Mouse (Mus musculus) natural killer cell, adult 2 months (primary cell): ENCODE measurements around the gene Cdh3.

Experiments
- DNase-seq, 2 experiments: peaks; one replicate each; pipeline ENCODE4 v3.0.0; 2022; ENCODE audit warnings: low spot score in 2 of 2

Gene Cdh3

GRCm38 (mm10) chr8:106510365-106510975, at the start of gene Cdh3:
Gene Cdh3 (plus strand): TSS chr8:106510891.
- no peak for DNase-seq

GRCm38 (mm10) chr8:106462131-106462530, 48.6 kb upstream of the Cdh3 start:
- DNase-seq = no peak

- DNase-seq = no peak
Measured at GRCm38 (mm10) chr8:106463795-106464194, 46.9 kb upstream of the Cdh3 start.

- no peak for DNase-seq
Measured at GRCm38 (mm10) chr8:106469485-106469884, 41.2 kb upstream of the Cdh3 start.

GRCm38 (mm10) chr8:106474001-106474400, 36.7 kb upstream of the Cdh3 start:
- DNase-seq = no peak

- DNase-seq = no peak
Measured at GRCm38 (mm10) chr8:106500018-106500685, 10.5 kb upstream of the Cdh3 start, which contains the start of gene 6030452D12Rik. Gene 6030452D12Rik (plus strand): TSS chr8:106500522.

- no peak for DNase-seq
Measured at GRCm38 (mm10) chr8:106504241-106504640, 6.5 kb upstream of the Cdh3 start.

GRCm38 (mm10) chr8:106505328-106505965, 5.2 kb upstream of the Cdh3 start:
- no peak for DNase-seq

GRCm38 (mm10) chr8:106506106-106506505, 4.6 kb upstream of the Cdh3 start:
- DNase-seq = no peak

GRCm38 (mm10) chr8:106507761-106508331, 2.8 kb upstream of the Cdh3 start:
- no peak for DNase-seq

- no peak for DNase-seq
Measured at GRCm38 (mm10) chr8:106508456-106508855, 2.2 kb upstream of the Cdh3 start.

- no peak for DNase-seq
Measured at GRCm38 (mm10) chr8:106509079-106509780, 1.5 kb upstream of the Cdh3 start.

- no peak for DNase-seq
Measured at GRCm38 (mm10) chr8:106511065-106511501, 392 bp downstream of the Cdh3 start.

GRCm38 (mm10) chr8:106511531-106512041, 895 bp downstream of the Cdh3 start:
- no peak for DNase-seq

GRCm38 (mm10) chr8:106512475-106513150, 1.9 kb downstream of the Cdh3 start:
- no peak for DNase-seq

- no peak for DNase-seq
Measured at GRCm38 (mm10) chr8:106515946-106516479, 5.3 kb downstream of the Cdh3 start.

GRCm38 (mm10) chr8:106516581-106516980, 5.9 kb downstream of the Cdh3 start:
- DNase-seq = no peak

- DNase-seq = no peak
Measured at GRCm38 (mm10) chr8:106518763-106519162, 8.1 kb downstream of the Cdh3 start.

GRCm38 (mm10) chr8:106520578-106520977, 9.9 kb downstream of the Cdh3 start:
- no peak for DNase-seq

GRCm38 (mm10) chr8:106521845-106522244, 11.2 kb downstream of the Cdh3 start:
- DNase-seq = no peak

GRCm38 (mm10) chr8:106526725-106527124, 16.0 kb downstream of the Cdh3 start:
- no peak for DNase-seq
